Mouse (Mus musculus) granulocyte monocyte progenitor cell, adult 5-6 weeks (primary cell): ENCODE results near the gene Gm28051. TPM values are rescaled to one million over a fixed set of nuclear protein-coding genes. Genes with fewer than 3 reads are reported as not detected.

Experiments
- ATAC-seq: replicated peaks from 2 replicates; pipeline ENCODE4 v1.8.0; 2016; ENCODE audit warnings: mild to moderate bottlenecking, moderate TSS enrichment, inconsistent platforms; ENCODE audit not compliant: poor library complexity, severe bottlenecking
- total RNA-seq, 2 experiments: library from RNA; stranded (forward) in 1 of 2; stranded (reverse) in 1 of 2; fragments of 200-712, 200-1000 nt in 1 of 2; fragments of >200 nt in 1 of 2; fragmentation: Nextera tagmentation in 1 of 2; gene quantifications; 2 replicates each; pipeline ENCODE4 v1.2.3; 2014 to 2017

The Gm28051 gene
- total RNA-seq, 2 experiments from 2014 or later, result not detected

GRCm38 (mm10) chr12:102710851-102711375, 46.7 kb downstream of the Gm28051 start:
- ATAC-seq, result no peak

GRCm38 (mm10) chr12:102709896-102710295, 47.7 kb downstream of the Gm28051 start:
- no peak for ATAC-seq

DNA sequence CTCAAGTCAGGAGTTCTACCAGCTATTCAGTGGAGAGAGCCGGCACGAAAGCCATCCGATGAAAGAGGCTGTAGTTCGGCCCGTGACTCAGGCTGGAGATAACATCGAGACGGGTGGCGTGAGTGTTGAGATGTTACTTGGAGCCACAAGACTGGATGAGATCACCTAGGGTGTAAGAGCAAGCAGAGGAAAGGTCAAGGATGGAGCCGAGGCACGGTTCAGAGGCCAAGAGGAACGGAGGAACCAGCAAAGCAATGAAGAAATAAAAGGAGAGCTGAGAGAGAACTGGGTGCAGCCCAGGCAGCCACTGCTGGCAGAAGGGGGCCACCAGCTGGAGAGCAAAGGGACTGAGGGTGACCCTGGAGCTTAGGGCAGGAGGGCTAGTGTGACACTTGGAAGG, 49.3 kb downstream of the Gm28051 start:
- ATAC-seq, result no peak

DNA sequence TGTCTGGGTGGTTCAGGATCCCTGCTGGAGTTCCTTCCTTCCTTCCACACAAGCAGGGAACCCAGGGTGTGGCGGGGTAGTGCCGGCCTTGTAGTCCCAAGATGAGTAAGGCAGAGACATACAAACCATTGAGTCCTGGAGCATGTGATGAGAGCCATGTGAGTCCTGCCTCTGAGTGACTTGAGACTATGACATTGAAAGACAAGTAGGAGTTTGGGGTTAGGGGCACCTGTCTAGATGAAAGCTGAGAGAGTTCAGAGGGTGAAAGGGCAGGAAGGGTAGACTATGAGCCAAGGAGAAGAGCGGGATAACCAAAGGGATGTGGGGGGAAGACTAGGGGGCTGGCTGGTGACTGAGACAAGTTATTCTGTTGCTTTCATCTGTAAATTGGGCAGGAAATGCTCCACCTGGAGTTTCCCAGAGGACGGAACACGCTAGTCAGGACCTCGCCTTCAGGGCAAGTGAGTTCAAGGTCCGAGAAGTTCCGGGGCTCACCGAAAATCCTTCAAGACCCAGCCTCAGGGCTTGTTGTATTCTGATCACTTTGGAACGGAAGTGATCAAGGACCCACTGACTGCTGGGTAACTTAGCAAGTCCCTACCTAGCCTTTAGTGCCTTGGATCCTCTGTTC, 50.6 kb downstream of the Gm28051 start:
- no peak for ATAC-seq

DNA sequence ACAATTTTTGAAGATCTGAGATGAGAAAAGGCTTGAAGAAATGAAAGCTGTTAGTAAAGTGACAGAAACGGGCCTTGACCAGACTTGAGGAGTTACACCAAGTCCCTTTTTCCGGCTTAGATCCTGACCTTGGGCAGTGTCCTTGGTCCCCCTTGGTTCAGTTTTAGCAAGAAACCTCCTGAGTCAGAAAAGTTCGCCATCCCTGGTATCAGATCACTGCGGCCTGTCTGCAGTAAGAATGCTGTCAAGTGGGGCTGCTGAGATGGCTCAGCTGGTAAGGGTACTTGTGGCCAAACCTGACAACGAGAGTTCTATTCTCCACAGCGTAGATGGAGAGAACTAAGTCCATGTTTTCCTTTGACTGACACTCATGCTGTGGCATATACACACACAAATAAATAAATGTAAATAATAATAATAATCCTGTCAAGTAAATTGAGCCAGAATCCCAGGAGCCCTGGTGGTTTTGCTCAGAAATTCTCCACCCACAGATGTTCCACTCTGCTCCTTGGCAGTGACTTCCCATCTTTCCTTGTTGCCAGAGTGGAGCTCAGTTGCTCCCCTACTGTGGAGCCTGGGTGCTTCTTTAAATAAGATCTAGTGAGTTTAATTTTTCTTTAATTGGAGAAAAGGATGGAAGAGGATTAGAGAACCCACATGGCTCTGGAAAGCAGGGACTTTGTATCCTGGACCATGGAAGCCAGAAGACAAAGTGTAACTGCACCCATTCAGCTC, 51.5 kb downstream of the Gm28051 start:
- ATAC-seq, result no peak

- peak; percentile 72 for ATAC-seq
These were observed 52.2 kb downstream of the Gm28051 start for GRCm38 (mm10) chr12:102705216-102705871.

GRCm38 (mm10) chr12:102704457-102705198, 52.9 kb downstream of the Gm28051 start, which contains the start of gene Itpk1:
TSS of gene Itpk1 (minus strand) at chr12:102704930.
- peak; percentile 33 for ATAC-seq

DNA sequence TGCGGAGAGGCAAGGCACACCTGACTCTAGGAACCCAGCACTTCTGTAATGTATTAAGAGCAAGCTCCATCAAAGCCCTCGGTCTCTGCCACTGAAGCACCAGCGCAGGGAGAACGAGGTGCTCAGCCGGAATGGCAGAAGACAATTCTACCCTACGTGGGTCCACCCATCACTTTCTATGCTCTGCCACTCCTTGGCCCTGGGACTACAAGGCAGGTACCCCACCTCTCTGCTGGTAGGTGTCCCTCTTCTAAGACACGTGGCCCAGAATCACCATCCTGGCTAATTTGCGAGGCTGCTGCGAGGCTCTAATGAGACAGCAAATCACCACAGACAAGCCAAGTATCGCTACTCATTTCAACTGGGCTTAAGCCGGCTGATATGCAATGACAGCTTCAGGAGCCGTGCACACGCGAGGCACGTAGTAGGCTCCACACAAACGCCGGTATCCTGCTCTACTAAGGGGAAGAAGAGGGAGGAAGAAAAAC, 53.6 kb downstream of the Gm28051 start:
- 0 out of 2 replicates have a peak, but pooled peaks have one; percentile 6 for ATAC-seq

DNA sequence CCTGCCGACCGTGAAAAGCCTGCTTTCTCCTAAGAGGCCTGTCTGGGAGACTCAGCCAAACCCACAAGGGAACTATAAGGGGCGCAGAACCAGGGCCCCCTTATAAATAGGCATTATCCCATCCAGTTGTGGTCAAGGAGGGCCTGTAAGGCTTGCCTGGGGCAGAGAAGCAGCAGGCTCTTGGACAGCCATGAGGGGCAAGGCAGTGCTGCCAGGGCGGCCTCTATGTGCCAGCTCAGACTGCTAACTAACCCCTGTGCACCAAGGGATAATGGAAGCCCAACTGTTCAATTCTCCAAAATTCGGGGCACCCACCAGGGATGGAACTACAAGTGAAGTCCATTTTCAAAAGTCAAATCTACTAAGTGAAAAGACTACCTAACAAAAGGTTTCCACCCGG, 54.1 kb downstream of the Gm28051 start:
- ATAC-seq, result no peak

DNA sequence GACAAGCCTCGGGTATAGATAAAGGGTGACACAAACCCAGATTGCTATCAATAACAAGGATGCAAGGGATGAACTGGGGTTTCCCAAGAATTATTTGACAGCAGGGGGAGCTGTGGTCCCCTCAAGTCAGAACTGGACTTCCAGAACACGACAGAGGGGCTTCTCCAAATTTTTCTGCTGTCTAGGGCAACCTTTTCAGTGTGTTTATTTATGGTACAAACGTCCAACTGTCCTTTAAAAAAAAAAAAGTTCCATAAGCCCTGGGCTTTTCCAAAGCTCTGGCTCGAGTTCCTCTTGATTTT, 54.5 kb downstream of the Gm28051 start:
- no peak for ATAC-seq

GRCm38 (mm10) chr12:102702356-102703110, 55.0 kb downstream of the Gm28051 start:
- ATAC-seq, result 0 out of 2 replicates have a peak, but pooled peaks have one; percentile 13

DNA sequence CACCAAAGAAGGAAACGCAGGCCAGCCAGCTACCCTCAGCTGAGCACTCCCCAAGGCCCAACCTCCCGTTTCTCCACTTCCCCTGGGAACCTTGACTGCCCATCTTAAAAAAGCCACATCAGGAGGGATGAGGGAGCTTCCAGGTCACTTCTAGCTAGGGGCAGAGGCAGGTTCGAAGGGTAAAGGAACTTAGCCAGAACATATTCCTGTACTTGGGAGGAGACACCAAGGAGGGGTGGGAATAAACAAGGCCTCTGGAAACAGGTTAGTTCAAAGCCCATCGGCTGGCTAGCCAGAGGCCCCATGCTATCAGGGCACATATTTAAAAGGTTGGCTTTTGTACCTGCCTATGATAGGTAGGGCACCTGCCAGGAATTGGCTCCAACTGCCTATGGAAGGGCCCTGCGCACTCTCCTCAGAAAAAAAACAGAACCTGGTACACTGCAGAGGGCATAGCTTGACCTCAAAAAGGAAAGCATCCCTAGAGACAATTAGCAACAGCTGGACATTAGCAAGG, 55.8 kb downstream of the Gm28051 start:
- no peak for ATAC-seq

DNA sequence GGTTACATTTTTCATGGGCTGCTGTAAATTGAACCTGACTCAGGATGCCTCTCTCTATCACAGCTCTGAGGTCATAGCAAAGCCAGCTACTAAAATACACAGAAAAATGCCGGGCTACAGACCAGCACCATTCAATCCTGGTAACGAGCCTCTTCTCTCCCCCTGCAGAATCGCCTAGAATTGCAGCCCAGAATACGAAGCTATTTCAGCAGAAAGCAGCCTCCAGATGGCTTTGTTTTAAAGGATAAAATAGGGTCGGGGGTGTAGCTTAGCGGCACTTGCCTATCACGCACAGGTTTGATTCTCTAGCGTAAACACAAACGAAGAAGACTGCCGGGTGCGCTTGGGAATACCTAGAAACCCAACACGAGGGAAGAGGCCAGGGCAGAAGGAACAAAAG, 57.1 kb downstream of the Gm28051 start:
- no peak for ATAC-seq

DNA sequence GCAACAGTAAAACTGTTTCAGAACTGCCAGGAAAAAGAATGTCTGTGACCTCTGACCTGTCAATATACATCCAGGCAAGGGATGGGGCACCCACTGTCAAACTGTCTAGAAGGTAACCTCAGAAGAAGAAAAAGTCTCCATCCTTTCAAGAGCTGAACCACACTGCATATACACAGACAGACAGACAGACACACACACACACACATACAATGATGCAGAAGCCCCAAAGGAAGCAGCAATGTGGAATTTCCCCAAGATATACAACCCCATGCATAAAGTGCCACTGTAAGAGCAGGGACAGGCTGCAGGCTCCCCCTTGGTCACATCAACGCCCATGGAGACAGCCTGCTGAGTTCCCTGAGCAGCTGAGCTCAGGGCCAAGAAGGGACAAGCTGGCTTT, 58.4 kb downstream of the Gm28051 start:
- ATAC-seq, result no peak

DNA sequence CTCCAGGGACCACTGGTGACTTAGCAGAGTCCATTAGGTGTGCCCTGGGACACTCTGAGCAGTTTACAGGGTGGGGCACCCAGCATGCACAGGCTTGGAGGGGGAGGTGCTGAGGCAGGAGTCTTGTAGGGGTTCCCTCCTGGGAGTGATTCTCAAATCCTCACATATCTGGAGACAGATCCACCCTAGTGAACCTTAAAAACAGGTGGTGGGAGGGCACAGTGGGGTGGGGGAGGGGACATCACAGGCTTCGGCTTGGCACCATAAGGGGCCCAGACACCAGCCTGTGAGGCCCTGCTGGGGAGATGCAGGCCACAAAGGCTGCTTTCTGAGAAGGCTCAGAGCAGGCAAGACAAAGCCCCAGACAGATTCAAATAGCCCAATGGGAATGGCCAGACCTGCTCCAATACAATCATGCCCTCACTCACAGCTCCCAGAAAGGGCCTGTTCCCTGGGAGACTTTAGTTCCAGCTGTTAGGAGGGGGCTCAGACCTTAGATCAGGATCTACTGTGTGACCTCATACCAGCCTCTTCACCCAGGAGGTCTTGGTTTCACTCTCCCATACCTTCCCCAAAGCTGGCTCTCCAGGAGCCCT, 59.4 kb downstream of the Gm28051 start:
- ATAC-seq, result no peak

DNA sequence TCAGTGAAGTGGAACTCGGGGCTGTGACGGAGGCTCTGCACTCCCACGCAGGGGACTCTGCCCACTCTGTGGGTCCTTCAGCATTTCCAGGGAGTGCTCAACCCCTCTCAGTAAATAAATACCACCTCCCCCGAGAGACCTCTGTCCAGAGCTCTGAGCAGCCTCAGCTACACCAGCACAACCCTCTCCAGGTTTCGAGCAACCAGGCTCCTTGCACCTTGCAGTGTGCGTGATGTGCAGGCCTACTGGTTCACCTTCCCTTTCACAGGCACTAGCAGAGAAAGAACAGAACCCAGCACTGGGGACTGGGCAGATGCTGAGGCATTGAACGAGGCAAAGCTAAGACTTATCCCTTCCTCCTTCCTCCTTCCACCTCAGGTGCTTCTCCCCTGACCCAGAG, 60.2 kb downstream of the Gm28051 start:
- ATAC-seq, result no peak

GRCm38 (mm10) chr12:102696635-102697354, 60.8 kb downstream of the Gm28051 start:
- no peak for ATAC-seq
